Comparison of ENCODE assay signal across 8 mouse cellular contexts in the genomic region with DNA sequence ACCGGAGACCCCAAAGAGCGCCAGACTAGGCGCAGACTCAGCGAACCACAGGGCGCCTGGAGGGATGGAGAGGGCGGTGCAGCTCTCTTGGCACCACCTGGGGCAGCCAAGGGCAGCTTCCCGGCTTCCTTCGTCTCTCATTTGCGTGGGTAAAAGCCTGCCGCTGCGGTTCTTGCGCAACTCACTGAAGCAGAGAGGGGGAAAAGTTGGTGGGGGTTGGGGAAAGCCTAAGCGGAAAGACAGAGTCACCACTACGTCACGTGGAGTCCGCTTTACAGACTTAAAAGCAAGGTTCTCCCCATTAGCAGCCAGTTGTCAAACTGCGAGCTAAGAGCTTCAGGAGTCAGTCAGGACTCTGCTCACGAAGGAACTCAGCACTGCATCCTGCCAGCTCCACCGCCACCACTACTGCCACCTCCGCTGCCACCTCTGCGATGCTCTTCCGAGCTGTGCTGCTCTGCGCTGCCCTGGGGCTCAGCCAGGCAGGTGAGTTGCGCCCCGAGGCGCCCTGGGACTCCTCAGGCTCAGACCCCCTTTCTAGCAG. TPM values are rescaled to one million over a fixed set of nuclear protein-coding genes. Genes with fewer than 3 reads are reported as not detected.
DNase-seq lines count a peak whose midpoint lies in the region; ATAC-seq and TF ChIP-seq lines count a peak whose summit lies in the region.

A gene (plus strand): TSS at position 242 of the 544 bp plus-strand sequence.

- no peaks in the 10 kb centered on the region for H3K9me3 ChIP-seq in ES-Bruce4 (replicated peaks; ENCODE audit: control insufficient read depth, insufficient read depth, low read length, poor library complexity, severe bottlenecking)
- H3K9me3 ChIP-seq in hindbrain, embryonic 14.5 days (ENCODE audit: control insufficient read depth, low read length) = no peaks in the 10 kb centered on the region
- no peaks in the 10 kb centered on the region for H3K9me3 ChIP-seq in megakaryocyte, embryonic 14.5 days

- DNase-seq in brain, adult 2 months (ENCODE audit: low read depth, low spot score) = peak; percentile 80
- peak; percentile 66 for DNase-seq in gastrocnemius, adult 2 months
- DNase-seq in hindbrain, embryonic 14.5 days (ENCODE audit: low spot score) = peak; percentile 27
- DNase-seq in left cerebral cortex, postnatal 14 days (ENCODE audit: low spot score in 2 of 2) = peak; percentile 39 to 56
- DNase-seq in right cerebral cortex, adult 18-20 months = peak; percentile 75
- DNase-seq in B cell, adult 2 months = no peak

- peak within 1 kb of the TSS; percentile 31 for H3K9ac ChIP-seq in ES-Bruce4 (ENCODE audit: low read depth, poor library complexity, severe bottlenecking)
- H3K9ac ChIP-seq in hindbrain, embryonic 14.5 days = peak within 1 kb of the TSS; percentile 62

- no peak for TF ChIP-seq POLR2A in ES-Bruce4 (IDR thresholded peaks at IDR 0.05; ENCODE audit: insufficient read depth, low read length)

- no peak for TF ChIP-seq EP300 in ES-Bruce4 (IDR thresholded peaks at IDR 0.05; ENCODE audit: insufficient read depth, low read depth, low read length)

- intact Hi-C loops in gastrocnemius, adult 2 months (cut with DNase I) = no loop called here
- intact Hi-C loops in left cerebral cortex, postnatal 14 days (cut with DNase I) = loop anchor here (5.0 to 10.0 kb wide), 2 partner anchors 105 to 238 kb away; no protein-coding TSS in a partner anchor

- H3K4me3 ChIP-seq in ES-Bruce4 (ENCODE audit: low read depth, low read length) = peak within 1 kb of the TSS; percentile 48
- H3K4me3 ChIP-seq in gastrocnemius, adult 2 months = peak within 1 kb of the TSS; percentile 70
- H3K4me3 ChIP-seq in hindbrain, embryonic 14.5 days (replicated peaks; ENCODE audit: low read length) = peak within 1 kb of the TSS; percentile 50
- H3K4me3 ChIP-seq in megakaryocyte, embryonic 14.5 days (replicated peaks) = peak within 1 kb of the TSS; percentile 92

- no peak within 1 kb of the TSS for H3K27ac ChIP-seq in ES-Bruce4 (ENCODE audit: insufficient read depth, low read length)
- peak within 1 kb of the TSS; percentile 80 for H3K27ac ChIP-seq in gastrocnemius, adult 2 months
- H3K27ac ChIP-seq in hindbrain, embryonic 14.5 days = no peak within 1 kb of the TSS

- peak within 1 kb of the TSS; percentile 98 for H3K4me2 ChIP-seq in hindbrain, embryonic 14.5 days (replicated peaks)

- under 1% methylated on average over 26 of the region's 26 CpGs for WGBS in hindbrain, embryonic 14.5 days

- peak; percentile 87 for ATAC-seq in hindbrain, embryonic 14.5 days (ENCODE audit: low FRiP score)

- no peaks in the 10 kb centered on the region for H3K27me3 ChIP-seq in ES-Bruce4 (ENCODE audit: control insufficient read depth, insufficient read depth, low read length, poor library complexity, severe bottlenecking)
- H3K27me3 ChIP-seq in hindbrain, embryonic 14.5 days (ENCODE audit: control insufficient read depth, insufficient read depth, low read length) = 0 out of 2 replicates have a peak, but pooled peaks cover 3% of the 10 kb centered on the region
- peaks cover 2% of the 10 kb centered on the region for H3K27me3 ChIP-seq in megakaryocyte, embryonic 14.5 days (replicated peaks)

- no peaks in the 10 kb centered on the region for H3K36me3 ChIP-seq in ES-Bruce4 (ENCODE audit: control insufficient read depth, insufficient read depth, low read length, poor library complexity, severe bottlenecking)
- no peaks in the 10 kb centered on the region for H3K36me3 ChIP-seq in hindbrain, embryonic 14.5 days (replicated peaks; ENCODE audit: control insufficient read depth, insufficient read depth)
- no peaks in the 10 kb centered on the region for H3K36me3 ChIP-seq in megakaryocyte, embryonic 14.5 days (replicated peaks; ENCODE audit: low read length)

- H3K4me1 ChIP-seq in ES-Bruce4 (ENCODE audit: control insufficient read depth, insufficient read depth, low read length) = no peaks in the 10 kb centered on the region
- peaks cover 9% of the 10 kb centered on the region for H3K4me1 ChIP-seq in hindbrain, embryonic 14.5 days (replicated peaks; ENCODE audit: control insufficient read depth, insufficient read depth, low read length)
- H3K4me1 ChIP-seq in megakaryocyte, embryonic 14.5 days = peaks cover 15% of the 10 kb centered on the region

- TF ChIP-seq CTCF in ES-Bruce4 (IDR thresholded peaks at IDR 0.05; ENCODE audit: low read depth, low read length) = no peak
- no peak for TF ChIP-seq CTCF in gastrocnemius, adult 2 months (IDR thresholded peaks at IDR 0.05)

RNA-seq across cellular contexts. Expression of the gene that starts here (rescaled TPM):
- polyA plus RNA-seq in ES-Bruce4 (2011; ENCODE audit: insufficient read depth, insufficient read length, low read depth, missing spikeins) = 3.8 and 4.0 TPM in 2 replicates
- under 1 TPM; 0.17 to 0.18 TPM for total RNA-seq in gastrocnemius, adult 2 months (2021)
- polyA plus RNA-seq in hindbrain, embryonic 14.5 days (2014; fragmentation: Nextera tagmentation; extraction: Ambion mirVana) = 0.11 and 0.20 TPM in 2 replicates
- 1 to 10 TPM; 5.8 to 8.7 TPM for total RNA-seq in left cerebral cortex, postnatal 14 days (2021)
- 0.07 TPM in 1 of 2 replicates, not detected in the other for polyA plus RNA-seq in megakaryocyte, embryonic 14.5 days (2012; ENCODE audit: insufficient read depth, low replicate concordance)

Comparison
In these comparisons a context has a peak if more than half of its experiments do, and no peak if none do; other contexts are left out.
1. RNA of the gene that starts here (total RNA-seq): 5.8 to 8.7 TPM in left cerebral cortex, postnatal 14 days; 0.17 to 0.18 TPM in gastrocnemius, adult 2 months; every median in the first group is over 4 times any median in the second.
2. Peak in DNase-seq, H3K4me3 ChIP-seq and H3K27ac ChIP-seq in gastrocnemius, adult 2 months; RNA of the gene not detected or under 1 TPM.
3. Peak in DNase-seq, ATAC-seq, H3K4me3 ChIP-seq, H3K9ac ChIP-seq and H3K4me2 ChIP-seq in hindbrain, embryonic 14.5 days; RNA of the gene not detected or under 1 TPM.
4. DNase-seq: peak in brain, adult 2 months (single experiment), left cerebral cortex, postnatal 14 days (2 of 2) and right cerebral cortex, adult 18-20 months (single experiment); none in B cell, adult 2 months (0 of 2).
5. Peak in every context shown above with its lines, with median percentiles within 50 percentile points of each other: H3K4me3 ChIP-seq.